Mouse (Mus musculus) olfactory bulb, adult 2 months (tissue): ENCODE results near the gene Ttc27. TPM values are rescaled to one million over a fixed set of nuclear protein-coding genes. Genes with fewer than 3 reads are reported as not detected.

Experiments
- H3K27ac ChIP-seq: fragments of 200-500 bp; 2 replicates; pipeline ENCODE4 v1.5.1; 2012; ENCODE audit warnings: low read depth, low read length; ENCODE audit not compliant: insufficient read depth
- H3K4me1 ChIP-seq: fragments of 200-500 bp; 2 replicates; pipeline ENCODE4 v1.6.1; 2012; ENCODE audit warnings: low read length; ENCODE audit not compliant: control insufficient read depth, insufficient read depth
- H3K4me3 ChIP-seq: fragments of 200-500 bp; 2 replicates; pipeline ENCODE4 v1.5.1; 2012; ENCODE audit warnings: mild to moderate bottlenecking, low read depth, low read length, moderate library complexity; ENCODE audit not compliant: insufficient read depth
- CTCF ChIP-seq: fragments of 200-500 bp; IDR thresholded peaks from 2 replicates; pipeline ENCODE4 v1.5.1; 2012; ENCODE audit warnings: low read depth, mild to moderate bottlenecking, low read length, moderate library complexity; ENCODE audit not compliant: insufficient read depth
- POLR2A ChIP-seq: fragments of 200-500 bp; IDR thresholded peaks from 2 replicates; pipeline ENCODE4 v1.6.1; 2012; ENCODE audit warnings: mild to moderate bottlenecking, low read depth, low read length, moderate library complexity; ENCODE audit not compliant: insufficient read depth
- WGBS: fragments of 180-500 bp; shearing (Covaris S2); methylation state at CpG from one replicate; pipeline ENCODE4 v1.1.7; 2018; 5-methylcytosine and 5-hydroxymethylcytosine counted together
- polyA plus RNA-seq: library from polyadenylated mRNA; stranded (reverse); fragments of >200 nt; gene quantifications from 2 replicates; pipeline ENCODE4 v1.2.4, GENCODE M21; 2012; ENCODE audit warnings: low replicate concordance; ENCODE audit not compliant: missing spikeins, insufficient read depth, insufficient read length

Gene Ttc27
- polyA plus RNA-seq, 1 experiment = not detected

- Histone ChIP-seq H3K4me1 (no peaks in the 10 kb centered on the region), H3K4me3 (no peak overlapping the region), H3K27ac (no peak overlapping the region)
- 92% methylated on average over 11 of the region's 11 CpGs for WGBS
- no peak for TF ChIP-seq POLR2A
- TF ChIP-seq CTCF = no peak
Observed at GRCm38 (mm10) chr17:74735392-74735791, 17.9 kb downstream of the Ttc27 start.

- Histone ChIP-seq H3K4me3 (no peak overlapping the region), H3K4me1 (no peaks in the 10 kb centered on the region), H3K27ac (no peak overlapping the region)
- 81% methylated on average over 1 of the region's 1 CpGs for WGBS
- TF ChIP-seq CTCF (no peak), POLR2A (no peak)
Observed at GRCm38 (mm10) chr17:74749659-74750058, 32.1 kb downstream of the Ttc27 start.

- 85% methylated on average over 4 of the region's 4 CpGs for WGBS
- no peak overlapping the region for H3K4me3 ChIP-seq
- no peak overlapping the region for H3K27ac ChIP-seq
- no peaks in the 10 kb centered on the region for H3K4me1 ChIP-seq
- no peak for TF ChIP-seq POLR2A
- no peak for TF ChIP-seq CTCF
Observed at GRCm38 (mm10) chr17:74751026-74751425, 33.5 kb downstream of the Ttc27 start.

GRCm38 (mm10) chr17:74752906-74753627 is 35.5 kb downstream of the Ttc27 start:
- TF ChIP-seq CTCF = no peak
- no peak for TF ChIP-seq POLR2A
- Histone ChIP-seq H3K4me1 (no peaks in the 10 kb centered on the region), H3K27ac (no peak overlapping the region), H3K4me3 (no peak overlapping the region)
- WGBS = 79% methylated on average over 8 of the region's 8 CpGs

- Histone ChIP-seq H3K4me3 (no peak overlapping the region), H3K27ac (no peak overlapping the region), H3K4me1 (no peaks in the 10 kb centered on the region)
- 88% methylated on average over 5 of the region's 5 CpGs for WGBS
- no peak for TF ChIP-seq POLR2A
- TF ChIP-seq CTCF = no peak
Observed at GRCm38 (mm10) chr17:74753628-74754104, 36.1 kb downstream of the Ttc27 start.

- TF ChIP-seq POLR2A = no peak
- WGBS = 95% methylated on average over 11 of the region's 11 CpGs
- no peaks in the 10 kb centered on the region for H3K4me1 ChIP-seq
- H3K4me3 ChIP-seq = no peak overlapping the region
- H3K27ac ChIP-seq = no peak overlapping the region
Observed at GRCm38 (mm10) chr17:74754369-74755118, 37.0 kb downstream of the Ttc27 start.

- WGBS = 84% methylated on average over 9 of the region's 9 CpGs
- Histone ChIP-seq H3K4me1 (no peaks in the 10 kb centered on the region), H3K27ac (no peak overlapping the region), H3K4me3 (no peak overlapping the region)
- no peak for TF ChIP-seq POLR2A
- TF ChIP-seq CTCF = no peak
Observed at GRCm38 (mm10) chr17:74769390-74769811, 51.9 kb downstream of the Ttc27 start.

GRCm38 (mm10) chr17:74772364-74772763 is 54.8 kb downstream of the Ttc27 start:
- no peak overlapping the region for H3K4me3 ChIP-seq
- TF ChIP-seq CTCF (no peak), POLR2A (no peak)
- no peak overlapping the region for H3K27ac ChIP-seq
- WGBS = 95% methylated on average over 4 of the region's 4 CpGs
- H3K4me1 ChIP-seq = no peaks in the 10 kb centered on the region

- TF ChIP-seq POLR2A (no peak), CTCF (no peak)
- Histone ChIP-seq H3K4me3 (no peak overlapping the region), H3K4me1 (no peaks in the 10 kb centered on the region), H3K27ac (no peak overlapping the region)
- WGBS = 67% methylated on average over 5 of the region's 5 CpGs
Observed at GRCm38 (mm10) chr17:74773556-74773955, 56.0 kb downstream of the Ttc27 start.
